Mouse (Mus musculus) heart, embryonic 14.5 days (tissue): ENCODE results near the gene Ctrl. TPM values are rescaled to one million over a fixed set of nuclear protein-coding genes. Genes with fewer than 3 reads are reported as not detected.
"Not testable (repeated sequence)": the region's sequence is repeated elsewhere in the genome, so short reads cannot be mapped to it uniquely, and the experiment has no call there.

Experiments
- ATAC-seq: fragments of 200-750 bp; cut with Nextera tagmentation; 2 replicates; pipeline ENCODE4 v1.8.0; 2017; ENCODE audit warnings: low read depth, moderate TSS enrichment; ENCODE audit not compliant: insufficient number of reproducible peaks, insufficient read depth, low FRiP score
- H3K27ac ChIP-seq, 2 experiments: fragments of 200-500 bp in 1 of 2; fragments of 300-500 bp in 1 of 2; sonication (generic) in 1 of 2; replicated peaks in 1 of 2; 2 replicates each; pipeline ENCODE4 v1.5.1; 2012 to 2014; ENCODE audit warnings: low read depth in 2 of 2, low read length in 2 of 2, control low read depth in 1 of 2, mild to moderate bottlenecking in 1 of 2, mixed read lengths in 1 of 2; ENCODE audit not compliant: control insufficient read depth in 1 of 2, insufficient read depth in 1 of 2
- H3K27me3 ChIP-seq: fragments of 300-500 bp; sonication (generic); 2 replicates; pipeline ENCODE4 v1.6.1; 2014; ENCODE audit warnings: mild to moderate bottlenecking, low read length, control low read depth; ENCODE audit not compliant: control insufficient read depth, insufficient read depth
- H3K36me3 ChIP-seq: fragments of 300-500 bp; sonication (generic); 2 replicates; pipeline ENCODE4 v1.6.1; 2014; ENCODE audit warnings: mild to moderate bottlenecking, control low read depth, low read length, mixed read lengths; ENCODE audit not compliant: control insufficient read depth, insufficient read depth
- H3K4me1 ChIP-seq, 2 experiments: fragments of 200-500 bp in 1 of 2; fragments of 300-500 bp in 1 of 2; sonication (generic) in 1 of 2; 2 replicates each; pipeline ENCODE4 v1.6.1; 2012 to 2014; ENCODE audit warnings: low read length in 2 of 2, control low read depth in 1 of 2, mixed read lengths in 1 of 2; ENCODE audit not compliant: control insufficient read depth in 2 of 2, insufficient read depth in 2 of 2
- H3K4me2 ChIP-seq: fragments of 300-500 bp; sonication (generic); 2 replicates; pipeline ENCODE4 v1.6.1; 2014; ENCODE audit warnings: mild to moderate bottlenecking, low read length
- H3K4me3 ChIP-seq, 2 experiments: fragments of 200-500 bp in 1 of 2; fragments of 300-500 bp in 1 of 2; sonication (generic) in 1 of 2; 2 replicates each; pipeline ENCODE4 v1.5.1; 2012 to 2014; ENCODE audit warnings: low read length in 2 of 2, mild to moderate bottlenecking in 2 of 2, control low read depth in 1 of 2, low read depth in 1 of 2, moderate library complexity in 1 of 2; ENCODE audit not compliant: control insufficient read depth in 1 of 2, insufficient read depth in 1 of 2
- H3K9ac ChIP-seq: fragments of 300-500 bp; sonication (generic); 2 replicates; pipeline ENCODE4 v1.6.1; 2014; ENCODE audit warnings: mild to moderate bottlenecking, low read length
- H3K9me3 ChIP-seq: fragments of 300-500 bp; sonication (generic); 2 replicates; pipeline ENCODE4 v1.6.1; 2016; ENCODE audit warnings: low read length, control low read depth; ENCODE audit not compliant: control insufficient read depth
- WGBS: fragments of 180-500 bp; shearing (Covaris S2); extraction: QIAGEN DNeasy Blood & Tissue Kit; methylation state at CpG from one replicate; pipeline ENCODE4 v1.1.7; 2014; 5-methylcytosine and 5-hydroxymethylcytosine counted together
- polyA plus RNA-seq: library from polyadenylated mRNA; unstranded; fragments of >200 nt; fragmentation: Nextera tagmentation; extraction: Ambion mirVana; gene quantifications from 2 replicates; pipeline ENCODE4 v1.2.1, GENCODE M21; 2014

Ctrl gene
- polyA plus RNA-seq: 0.43 and 1.1 TPM in 2 replicates

- no peak within 1 kb of the TSS for H3K4me2 ChIP-seq
- no peak within 1 kb of the TSS for H3K27ac ChIP-seq
- H3K4me1 ChIP-seq: peaks cover 3 to 13% of the 10 kb centered on the region in 2 experiments
- WGBS: 83% methylated on average over 2 of the region's 2 CpGs
- H3K9ac ChIP-seq: no peak within 1 kb of the TSS
- no peaks in the 10 kb centered on the region for H3K27me3 ChIP-seq
- H3K36me3 ChIP-seq: peaks cover 43% of the 10 kb centered on the region
- H3K9me3 ChIP-seq: no peaks in the 10 kb centered on the region
- ATAC-seq: no peak
- no peak within 1 kb of the TSS for H3K4me3 ChIP-seq
Observed at GRCm38 (mm10) chr8:105933762-105934161, at the start of gene Ctrl. Gene Ctrl (minus strand): TSS chr8:105933862.

GRCm38 (mm10) chr8:105983406-105983805 is 49.7 kb upstream of the Ctrl start:
- H3K9me3 ChIP-seq, H3K4me1 ChIP-seq, ATAC-seq, H3K27me3 ChIP-seq, H3K4me3 ChIP-seq, H3K9ac ChIP-seq, H3K27ac ChIP-seq, H3K36me3 ChIP-seq, H3K4me2 ChIP-seq: not testable (repeated sequence)
- 79% methylated on average over 11 of the region's 11 CpGs for WGBS

GRCm38 (mm10) chr8:105981146-105981545 is 47.5 kb upstream of the Ctrl start:
- H3K36me3 ChIP-seq: no peaks in the 10 kb centered on the region
- 94% methylated on average over 1 of the region's 1 CpGs for WGBS
- no peak for ATAC-seq

GRCm38 (mm10) chr8:105979325-105979724 is 45.7 kb upstream of the Ctrl start, which contains the start of gene Dpep3:
Gene Dpep3 (minus strand): TSS chr8:105979429.
- Histone ChIP-seq H3K4me1 (no peaks in the 10 kb centered on the region), H3K4me3 (no peak within 1 kb of the TSS), H3K4me2 (no peak within 1 kb of the TSS), H3K27me3 (no peaks in the 10 kb centered on the region), H3K9ac (no peak within 1 kb of the TSS), H3K9me3 (no peaks in the 10 kb centered on the region), H3K27ac (no peak within 1 kb of the TSS), H3K36me3 (no peaks in the 10 kb centered on the region)
- no peak for ATAC-seq
- WGBS: 92% methylated on average over 15 of the region's 15 CpGs

More at GRCm38 (mm10) chr8:105981146-105981545, 47.5 kb upstream of the Ctrl start:
- no peak overlapping the region for H3K9ac ChIP-seq
- H3K4me1 ChIP-seq: no peaks in the 10 kb centered on the region
- no peak overlapping the region for H3K27ac ChIP-seq
- no peaks in the 10 kb centered on the region for H3K9me3 ChIP-seq
- no peak overlapping the region for H3K4me2 ChIP-seq
- H3K27me3 ChIP-seq: no peaks in the 10 kb centered on the region
- H3K4me3 ChIP-seq: no peak overlapping the region

- H3K4me1 ChIP-seq: no peaks in the 10 kb centered on the region
- no peak overlapping the region for H3K27ac ChIP-seq
- H3K36me3 ChIP-seq: no peaks in the 10 kb centered on the region
- no peaks in the 10 kb centered on the region for H3K9me3 ChIP-seq
- no peak overlapping the region for H3K9ac ChIP-seq
- ATAC-seq: no peak
- WGBS: 66% methylated on average over 7 of the region's 7 CpGs
- H3K4me2 ChIP-seq: no peak overlapping the region
- H3K27me3 ChIP-seq: no peaks in the 10 kb centered on the region
- H3K4me3 ChIP-seq: no peak overlapping the region
Observed at GRCm38 (mm10) chr8:105975363-105975762, 41.7 kb upstream of the Ctrl start.

- no peak overlapping the region for H3K4me3 ChIP-seq
- ATAC-seq: no peak
- H3K9me3 ChIP-seq: no peaks in the 10 kb centered on the region
- H3K27me3 ChIP-seq: no peaks in the 10 kb centered on the region
- peaks cover 8 to 18% of the 10 kb centered on the region in 2 experiments for H3K4me1 ChIP-seq
- no peaks in the 10 kb centered on the region for H3K36me3 ChIP-seq
- no peak overlapping the region for H3K9ac ChIP-seq
- 74% methylated on average over 8 of the region's 8 CpGs for WGBS
- H3K4me2 ChIP-seq: no peak overlapping the region
- H3K27ac ChIP-seq: no peak overlapping the region
Observed at GRCm38 (mm10) chr8:105971019-105971720, 37.5 kb upstream of the Ctrl start.

- peaks cover 14 to 27% of the 10 kb centered on the region in 2 experiments for H3K4me1 ChIP-seq
- H3K27ac ChIP-seq: no peak overlapping the region
- no peak overlapping the region for H3K4me2 ChIP-seq
- no peak for ATAC-seq
- WGBS: 69% methylated on average over 1 of the region's 1 CpGs
- H3K4me3 ChIP-seq: no peak overlapping the region
- H3K27me3 ChIP-seq: no peaks in the 10 kb centered on the region
- H3K9me3 ChIP-seq: no peaks in the 10 kb centered on the region
- no peaks in the 10 kb centered on the region for H3K36me3 ChIP-seq
- no peak overlapping the region for H3K9ac ChIP-seq
Observed at GRCm38 (mm10) chr8:105969367-105969766, 35.7 kb upstream of the Ctrl start.
